Mouse (Mus musculus) ES-E14 (cell line): ENCODE measurements at regions not wholly inside any gene's neighbourhood (a gene's known extent, or its start where the extent isn't known, plus 50 kb on each side); places are given as distances from the start of the nearest gene placed in this dataset.

ENCODE experiments used
- DNase-seq: peaks from one replicate; pipeline ENCODE4 v3.0.0-alpha.2; 2013; ENCODE audit warnings: low read depth, low spot score
- H3K27ac ChIP-seq: 2 replicates; pipeline ENCODE4 v1.5.1; 2012; ENCODE audit warnings: low read depth, mild to moderate bottlenecking, low read length, moderate library complexity, mixed read lengths; ENCODE audit not compliant: poor library complexity, insufficient read depth, severe bottlenecking
- H3K36me3 ChIP-seq: 2 replicates; pipeline ENCODE4 v1.6.1; 2012; ENCODE audit warnings: mild to moderate bottlenecking, low read length, moderate library complexity, mixed read lengths; ENCODE audit not compliant: control insufficient read depth, poor library complexity, insufficient read depth, severe bottlenecking
- H3K4me1 ChIP-seq, 2 experiments: fragments of 150-350 bp in 1 of 2; sonication (generic) in 1 of 2; 2 replicates each; pipeline ENCODE4 v1.6.1; 2012; ENCODE audit warnings: low read length in 2 of 2, mild to moderate bottlenecking in 1 of 2, mixed read lengths in 1 of 2; ENCODE audit not compliant: control insufficient read depth in 2 of 2, insufficient read depth in 2 of 2, poor library complexity in 1 of 2
- H3K4me3 ChIP-seq, 2 experiments: fragments of 150-350 bp in 1 of 2; sonication (generic) in 1 of 2; 2 replicates each; pipeline ENCODE4 v1.5.1; 2012; ENCODE audit warnings: low read length in 2 of 2, low read depth in 1 of 2, mild to moderate bottlenecking in 1 of 2, mixed read lengths in 1 of 2; ENCODE audit not compliant: insufficient read depth in 1 of 2, poor library complexity in 1 of 2, severe bottlenecking in 1 of 2
- H3K9ac ChIP-seq: 2 replicates; pipeline ENCODE4 v1.6.1; 2012; ENCODE audit warnings: low read depth, mild to moderate bottlenecking, low read length, mixed read lengths; ENCODE audit not compliant: poor library complexity, insufficient read depth, severe bottlenecking
- H3K9me3 ChIP-seq: fragments of 150-350 bp; sonication (generic); 2 replicates; pipeline ENCODE4 v1.6.1; 2012; ENCODE audit warnings: low read depth, mild to moderate bottlenecking, low read length; ENCODE audit not compliant: control insufficient read depth, insufficient read depth
- CHD2 ChIP-seq: IDR thresholded peaks from 2 replicates; pipeline ENCODE4 v1.6.1; 2014; ENCODE audit warnings: mild to moderate bottlenecking, low read depth, low read length, inconsistent platforms
- HCFC1 ChIP-seq: IDR thresholded peaks from 2 replicates; pipeline ENCODE4 v1.6.1; 2012; ENCODE audit warnings: low read length, inconsistent platforms, borderline replicate concordance; ENCODE audit not compliant: insufficient read depth
- MAFK ChIP-seq: IDR thresholded peaks from 2 replicates; pipeline ENCODE4 v1.6.1; 2014; ENCODE audit warnings: mild to moderate bottlenecking, low read depth, low read length, inconsistent platforms; ENCODE audit not compliant: insufficient read depth
- ZC3H11A ChIP-seq: IDR thresholded peaks from 2 replicates; pipeline ENCODE4 v1.6.1; 2012; ENCODE audit warnings: low read depth, mild to moderate bottlenecking, inconsistent platforms, low read length, borderline replicate concordance
- ZNF384 ChIP-seq: IDR thresholded peaks from 2 replicates; pipeline ENCODE4 v1.6.1; 2012; ENCODE audit warnings: low read depth, low read length, inconsistent platforms
- in situ Hi-C, 2 experiments: fragments of 600-800 bp; cut with MboI; formaldehyde crosslinking; loops; one replicate each; pipeline ENCODE4 v1.15.1; 2025; ENCODE audit warnings: low sequenced_read_pairs in 2 of 2, inconsistent platforms in 1 of 2; ENCODE audit not compliant: unreplicated experiment in 2 of 2

DNA sequence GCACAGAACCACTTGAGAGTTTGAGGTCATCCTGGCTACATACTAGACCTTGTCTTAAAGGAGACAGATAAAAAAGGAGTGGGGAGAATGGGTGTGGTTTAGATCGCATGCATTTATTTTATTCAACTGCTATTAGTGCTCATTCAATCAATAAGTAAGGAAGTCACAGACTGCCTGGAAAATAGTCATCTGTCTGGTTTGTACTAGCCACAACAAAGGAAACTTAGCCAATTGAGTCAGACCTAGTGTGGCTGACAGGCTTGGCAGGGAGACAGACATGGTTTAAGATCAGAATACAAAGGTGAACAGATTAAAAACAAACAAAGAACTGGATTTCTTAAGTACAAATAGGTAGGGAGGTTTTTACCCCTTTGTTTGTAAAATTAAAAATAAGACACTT is 68.3 kb upstream of the Marcks start:
- TF ChIP-seq CHD2 = no peak
- TF ChIP-seq HCFC1 = no peak
- no peak for TF ChIP-seq ZC3H11A
- TF ChIP-seq ZNF384 = no peak
- no peak for TF ChIP-seq MAFK
- in situ Hi-C loops = no loop called here
- H3K9me3 ChIP-seq = no peaks in the 10 kb centered on the region
- DNase-seq = no peak
- H3K9ac ChIP-seq = no peak overlapping the region
- no peak overlapping the region for H3K4me3 ChIP-seq
- H3K4me1 ChIP-seq = peaks cover under 1 to 4% of the 10 kb centered on the region in 2 experiments; a peak in 3 of 4 replicates
- no peak overlapping the region for H3K27ac ChIP-seq
- no peaks in the 10 kb centered on the region for H3K36me3 ChIP-seq

GRCm38 (mm10) chr10:37206546-37206945 is 67.8 kb upstream of the Marcks start:
- no peak overlapping the region for H3K27ac ChIP-seq
- H3K4me3 ChIP-seq = no peak overlapping the region
- in situ Hi-C loops = no loop called here
- no peak overlapping the region for H3K9ac ChIP-seq
- no peak for DNase-seq
- no peak for TF ChIP-seq ZC3H11A
- TF ChIP-seq CHD2 = no peak
- TF ChIP-seq ZNF384 = no peak
- TF ChIP-seq MAFK = no peak
- no peak for TF ChIP-seq HCFC1
- no peaks in the 10 kb centered on the region for H3K9me3 ChIP-seq
- H3K36me3 ChIP-seq = no peaks in the 10 kb centered on the region
- peaks cover 0 to 3% of the 10 kb centered on the region in 2 experiments; a peak in 1 of 4 replicates for H3K4me1 ChIP-seq

DNA sequence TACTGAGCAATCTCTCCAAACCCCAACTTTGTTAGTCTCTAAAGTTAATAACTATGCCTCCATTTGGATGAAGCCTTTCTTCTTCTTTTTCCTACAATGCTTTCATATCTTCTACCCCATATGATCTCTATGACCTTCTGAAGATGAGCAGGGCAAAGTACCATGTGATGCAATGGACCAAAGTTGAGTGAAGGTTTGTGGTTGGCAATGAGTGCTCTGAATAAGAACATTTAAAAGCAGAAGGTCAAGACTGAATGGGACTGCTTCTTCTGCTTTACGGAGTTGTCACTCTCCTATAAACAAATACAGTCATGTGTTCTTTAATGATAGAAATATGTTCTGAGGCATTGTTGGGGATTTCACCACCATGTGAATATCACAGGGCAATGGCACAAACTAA is 65.0 kb upstream of the Marcks start:
- Histone ChIP-seq H3K4me3 (no peak overlapping the region), H3K36me3 (no peaks in the 10 kb centered on the region), H3K4me1 (no peaks in the 10 kb centered on the region), H3K27ac (no peak overlapping the region), H3K9ac (no peak overlapping the region), H3K9me3 (no peaks in the 10 kb centered on the region)
- DNase-seq = no peak
- no peak for TF ChIP-seq MAFK
- no peak for TF ChIP-seq ZNF384
- no peak for TF ChIP-seq HCFC1
- TF ChIP-seq ZC3H11A = no peak
- in situ Hi-C loops = no loop called here

GRCm38 (mm10) chr10:37194798-37195453 is 56.2 kb upstream of the Marcks start:
- Histone ChIP-seq H3K27ac (no peak overlapping the region), H3K9me3 (no peaks in the 10 kb centered on the region), H3K9ac (no peak overlapping the region), H3K4me1 (no peaks in the 10 kb centered on the region), H3K4me3 (no peak overlapping the region), H3K36me3 (no peaks in the 10 kb centered on the region)
- TF ChIP-seq MAFK (no peak), ZNF384 (no peak), CHD2 (no peak), HCFC1 (no peak), ZC3H11A (no peak)
- in situ Hi-C loops = no loop called here
- DNase-seq = no peak

DNA sequence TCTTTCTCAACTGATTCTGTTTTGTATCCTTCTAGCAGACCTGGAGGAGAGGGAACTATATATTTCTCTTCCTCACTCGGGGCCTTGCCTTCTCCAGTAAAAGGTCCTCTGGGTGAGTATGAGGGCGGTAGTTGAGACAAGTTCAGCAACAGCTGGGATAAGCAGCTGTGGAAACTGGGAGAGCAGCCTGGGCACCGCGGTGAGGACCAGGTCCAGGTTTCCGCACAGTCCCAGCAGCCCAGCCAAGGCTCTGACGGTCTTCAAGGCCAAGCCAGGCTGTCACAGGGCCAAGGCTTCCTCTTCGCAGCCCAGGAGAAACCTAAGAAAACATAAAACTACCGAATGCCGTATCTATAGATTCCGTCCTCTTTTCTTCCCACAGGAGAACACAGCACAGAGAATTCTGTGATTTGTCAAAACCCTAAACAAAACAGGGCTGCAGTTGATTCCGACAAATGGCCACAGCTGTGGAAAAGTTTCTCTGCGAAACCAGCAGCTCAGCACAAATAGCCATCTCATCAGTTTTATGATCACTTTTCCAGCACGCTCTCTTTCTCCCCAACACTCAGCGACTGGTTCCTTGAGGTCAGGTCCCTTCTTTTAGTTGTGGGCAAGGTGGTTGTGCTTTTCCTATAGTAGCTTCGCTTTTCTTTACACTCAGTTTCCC is 55.5 kb upstream of the Marcks start:
- H3K9ac ChIP-seq = no peak overlapping the region
- no peak for DNase-seq
- no peak overlapping the region for H3K27ac ChIP-seq
- H3K4me3 ChIP-seq = no peak overlapping the region
- in situ Hi-C loops = no loop called here
- no peak for TF ChIP-seq ZC3H11A
- no peak for TF ChIP-seq MAFK
- no peak for TF ChIP-seq CHD2
- no peak for TF ChIP-seq HCFC1
- TF ChIP-seq ZNF384 = no peak
- H3K36me3 ChIP-seq = no peaks in the 10 kb centered on the region
- H3K4me1 ChIP-seq = no peaks in the 10 kb centered on the region
- H3K9me3 ChIP-seq = no peaks in the 10 kb centered on the region
